Mouse (Mus musculus) midbrain, embryonic 12.5 days (tissue): ENCODE measurements around the gene Tdrd6. TPM values are rescaled to one million over a fixed set of nuclear protein-coding genes. Genes with fewer than 3 reads are reported as not detected.

ENCODE experiments used
- ATAC-seq: fragments of 200-750 bp; cut with Nextera tagmentation; 2 replicates; pipeline ENCODE4 v1.8.0; 2017; ENCODE audit warnings: low read depth, moderate TSS enrichment, moderate library complexity; ENCODE audit not compliant: low FRiP score
- H3K27ac ChIP-seq: fragments of 300-500 bp; sonication (generic); replicated peaks from 2 replicates; pipeline ENCODE4 v1.5.1; 2016; ENCODE audit warnings: mild to moderate bottlenecking
- H3K27me3 ChIP-seq: fragments of 300-500 bp; sonication (generic); 2 replicates; pipeline ENCODE4 v1.6.1; 2016; ENCODE audit warnings: mild to moderate bottlenecking
- H3K36me3 ChIP-seq: fragments of 300-500 bp; sonication (generic); 2 replicates; pipeline ENCODE4 v1.6.1; 2016
- H3K4me1 ChIP-seq: fragments of 300-500 bp; sonication (generic); 2 replicates; pipeline ENCODE4 v1.6.1; 2016
- H3K4me2 ChIP-seq: fragments of 300-500 bp; sonication (generic); replicated peaks from 2 replicates; pipeline ENCODE4 v1.6.1; 2016; ENCODE audit warnings: mild to moderate bottlenecking, moderate library complexity
- H3K4me3 ChIP-seq: fragments of 300-500 bp; sonication (generic); 2 replicates; pipeline ENCODE4 v1.5.1; 2016; ENCODE audit warnings: mild to moderate bottlenecking
- H3K9ac ChIP-seq: fragments of 300-500 bp; sonication (generic); replicated peaks from 2 replicates; pipeline ENCODE4 v1.6.1; 2016; ENCODE audit warnings: mild to moderate bottlenecking, moderate library complexity
- H3K9me3 ChIP-seq: fragments of 300-500 bp; sonication (generic); 2 replicates; pipeline ENCODE4 v1.6.1; 2016; ENCODE audit warnings: mild to moderate bottlenecking
- WGBS: fragments of 180-500 bp; shearing (Covaris S2); methylation state at CpG from one replicate; pipeline ENCODE4 v1.1.7; 2016; 5-methylcytosine and 5-hydroxymethylcytosine counted together
- polyA plus RNA-seq: library from polyadenylated mRNA; unstranded; fragments of >200 nt; fragmentation: Nextera tagmentation; extraction: Ambion mirVana; gene quantifications from 2 replicates; pipeline ENCODE4 v1.2.1, GENCODE M21; 2016

Tdrd6 gene
- 0.26 TPM in 1 of 2 replicates, not detected in the other for polyA plus RNA-seq

GRCm38 (mm10) chr17:43629496-43630426 is at the start of gene Tdrd6:
Gene Tdrd6, minus strand, starts transcription at chr17:43630299.
- Histone ChIP-seq H3K9me3 (no peaks in the 10 kb centered on the region), H3K4me1 (peaks cover 14% of the 10 kb centered on the region), H3K4me3 (peak within 1 kb of the TSS; percentile 46), H3K36me3 (no peaks in the 10 kb centered on the region), H3K27me3 (peaks cover 51% of the 10 kb centered on the region), H3K27ac (no peak within 1 kb of the TSS), H3K9ac (peak within 1 kb of the TSS; percentile 47; the same call in 1 of the 2 replicates), H3K4me2 (peak within 1 kb of the TSS; percentile 74)
- peak; percentile 69 for ATAC-seq
- 4% methylated on average over 83 of the region's 83 CpGs for WGBS

GRCm38 (mm10) chr17:43677317-43677716 is 47.2 kb upstream of the Tdrd6 start:
- no peaks in the 10 kb centered on the region for H3K4me1 ChIP-seq
- H3K9me3 ChIP-seq: no peaks in the 10 kb centered on the region
- 79% methylated on average over 1 of the region's 1 CpGs for WGBS
- no peak for ATAC-seq
- H3K27me3 ChIP-seq: no peaks in the 10 kb centered on the region
- H3K4me3 ChIP-seq: no peak overlapping the region
- H3K9ac ChIP-seq: no peak overlapping the region
- peaks cover 5% of the 10 kb centered on the region for H3K36me3 ChIP-seq
- H3K4me2 ChIP-seq: no peak overlapping the region
- no peak overlapping the region for H3K27ac ChIP-seq

- peaks cover 5% of the 10 kb centered on the region for H3K36me3 ChIP-seq
- no peaks in the 10 kb centered on the region for H3K9me3 ChIP-seq
- no peaks in the 10 kb centered on the region for H3K4me1 ChIP-seq
- H3K4me2 ChIP-seq: no peak overlapping the region
- H3K27ac ChIP-seq: no peak overlapping the region
- no peak overlapping the region for H3K9ac ChIP-seq
- ATAC-seq: no peak
- H3K27me3 ChIP-seq: no peaks in the 10 kb centered on the region
- no peak overlapping the region for H3K4me3 ChIP-seq
- WGBS: 95% methylated on average over 1 of the region's 1 CpGs
Measured at GRCm38 (mm10) chr17:43676241-43676640, 46.1 kb upstream of the Tdrd6 start.

- no peaks in the 10 kb centered on the region for H3K4me1 ChIP-seq
- H3K27me3 ChIP-seq: no peaks in the 10 kb centered on the region
- no peak overlapping the region for H3K4me2 ChIP-seq
- no peaks in the 10 kb centered on the region for H3K9me3 ChIP-seq
- peaks cover under 1% of the 10 kb centered on the region; the same call in 1 of the 2 replicates for H3K36me3 ChIP-seq
- no peak overlapping the region for H3K9ac ChIP-seq
- no peak overlapping the region for H3K27ac ChIP-seq
- no peak overlapping the region for H3K4me3 ChIP-seq
- WGBS: 94% methylated on average over 1 of the region's 1 CpGs
- ATAC-seq: no peak
Measured at GRCm38 (mm10) chr17:43675228-43675627, 45.1 kb upstream of the Tdrd6 start.

- 91% methylated on average over 4 of the region's 4 CpGs for WGBS
- no peak overlapping the region for H3K27ac ChIP-seq
- no peaks in the 10 kb centered on the region for H3K27me3 ChIP-seq
- no peaks in the 10 kb centered on the region for H3K9me3 ChIP-seq
- peaks cover 10% of the 10 kb centered on the region; the same call in 1 of the 2 replicates for H3K4me1 ChIP-seq
- no peak overlapping the region for H3K4me3 ChIP-seq
- H3K36me3 ChIP-seq: no peaks in the 10 kb centered on the region
- ATAC-seq: no peak
- H3K9ac ChIP-seq: no peak overlapping the region
- H3K4me2 ChIP-seq: no peak overlapping the region
Measured at GRCm38 (mm10) chr17:43671907-43672306, 41.8 kb upstream of the Tdrd6 start.

- no peak overlapping the region for H3K27ac ChIP-seq
- no peaks in the 10 kb centered on the region for H3K9me3 ChIP-seq
- peak overlapping the region; percentile 77 for H3K4me3 ChIP-seq
- no peaks in the 10 kb centered on the region for H3K27me3 ChIP-seq
- no peak for ATAC-seq
- H3K4me1 ChIP-seq: peaks cover 27% of the 10 kb centered on the region
- peak overlapping the region; percentile 72 for H3K4me2 ChIP-seq
- H3K9ac ChIP-seq: no peak overlapping the region
- 72% methylated on average over 6 of the region's 6 CpGs for WGBS
- no peaks in the 10 kb centered on the region for H3K36me3 ChIP-seq
Measured at GRCm38 (mm10) chr17:43669145-43669695, 39.1 kb upstream of the Tdrd6 start.

GRCm38 (mm10) chr17:43667290-43667843 is 37.3 kb upstream of the Tdrd6 start, which contains the start of gene Cyp39a1:
Gene Cyp39a1, plus strand, starts transcription at chr17:43667425.
- Histone ChIP-seq H3K27ac (peak within 1 kb of the TSS; percentile 64), H3K27me3 (no peaks in the 10 kb centered on the region), H3K4me3 (peak within 1 kb of the TSS; percentile 77), H3K9me3 (no peaks in the 10 kb centered on the region), H3K9ac (peak within 1 kb of the TSS; percentile 88), H3K4me1 (peaks cover 27% of the 10 kb centered on the region), H3K36me3 (peaks cover 11% of the 10 kb centered on the region), H3K4me2 (peak within 1 kb of the TSS; percentile 72)
- under 1% methylated on average over 17 of the region's 17 CpGs for WGBS
- ATAC-seq: no peak; the same call in 1 of the 2 replicates

- H3K27ac ChIP-seq: peak within 1 kb of the TSS; percentile 64
- WGBS: under 1% methylated on average over 41 of the region's 41 CpGs
- ATAC-seq: peak; percentile 98
- H3K4me1 ChIP-seq: peaks cover 27% of the 10 kb centered on the region
- H3K4me2 ChIP-seq: peak within 1 kb of the TSS; percentile 72
- H3K36me3 ChIP-seq: peaks cover 11% of the 10 kb centered on the region
- peak within 1 kb of the TSS; percentile 77 for H3K4me3 ChIP-seq
- no peaks in the 10 kb centered on the region for H3K27me3 ChIP-seq
- peak within 1 kb of the TSS; percentile 88 for H3K9ac ChIP-seq
- no peaks in the 10 kb centered on the region for H3K9me3 ChIP-seq
Measured at GRCm38 (mm10) chr17:43666576-43667289, 36.6 kb upstream of the Tdrd6 start, which contains the start of gene Slc25a27. Gene Slc25a27, minus strand, starts transcription at chr17:43667214.

GRCm38 (mm10) chr17:43651314-43652046 is 21.4 kb upstream of the Tdrd6 start:
- no peaks in the 10 kb centered on the region for H3K4me1 ChIP-seq
- no peak overlapping the region for H3K4me2 ChIP-seq
- H3K27ac ChIP-seq: no peak overlapping the region
- no peaks in the 10 kb centered on the region for H3K27me3 ChIP-seq
- H3K9me3 ChIP-seq: no peaks in the 10 kb centered on the region
- H3K4me3 ChIP-seq: no peak overlapping the region
- peaks cover 68% of the 10 kb centered on the region for H3K36me3 ChIP-seq
- H3K9ac ChIP-seq: no peak overlapping the region
- no peak for ATAC-seq
- 69% methylated on average over 14 of the region's 14 CpGs for WGBS

GRCm38 (mm10) chr17:43649641-43650436 is 19.7 kb upstream of the Tdrd6 start:
- 80% methylated on average over 10 of the region's 10 CpGs for WGBS
- ATAC-seq: no peak
- H3K36me3 ChIP-seq: peaks cover 81% of the 10 kb centered on the region

More at GRCm38 (mm10) chr17:43649641-43650436, 19.7 kb upstream of the Tdrd6 start:
- H3K27me3 ChIP-seq: no peaks in the 10 kb centered on the region
- no peaks in the 10 kb centered on the region for H3K4me1 ChIP-seq
- no peak overlapping the region for H3K4me3 ChIP-seq
- no peak overlapping the region for H3K9ac ChIP-seq
- H3K4me2 ChIP-seq: no peak overlapping the region
- no peaks in the 10 kb centered on the region for H3K9me3 ChIP-seq
- no peak overlapping the region for H3K27ac ChIP-seq
